ENCODE assay signal across 12 mouse cellular contexts in genomic region chr1:168376330-168376729, GRCm38 (mm10). TPM values are rescaled to one million over a fixed set of nuclear protein-coding genes. Genes with fewer than 3 reads are reported as not detected.
DNase-seq lines count a peak whose midpoint lies in the region; ATAC-seq and TF ChIP-seq lines count a peak whose summit lies in the region.
"Had no signal": no experiment of that assay in that cellular context is flagged by ENCODE, and none has a peak within 500 bp of the region (broad histone marks: within the 10 kb centered on the region; RNA-seq: fewer than 3 reads in every experiment).

No protein-coding gene starts in this region.

- WGBS in cerebellum, adult 2 months = 70% methylated on average over 3 of the region's 3 CpGs
- WGBS in kidney, adult 2 months = 14% methylated on average over 3 of the region's 3 CpGs
- 30% methylated on average over 3 of the region's 3 CpGs for WGBS in kidney, embryonic 16.5 days

- peaks cover 14% of the 10 kb centered on the region for H3K4me1 ChIP-seq in cerebellum, adult 2 months (ENCODE audit: control insufficient read depth, insufficient read depth, low read length)
- peaks cover 15% of the 10 kb centered on the region for H3K4me1 ChIP-seq in kidney, adult 2 months (ENCODE audit: control insufficient read depth, insufficient read depth, low read length)
- H3K4me1 ChIP-seq in kidney, embryonic 16.5 days (ENCODE audit: insufficient read depth, low read length) = peaks cover 37% of the 10 kb centered on the region
- H3K4me1 ChIP-seq in E14TG2a.4 (replicated peaks; ENCODE audit: low read depth, low read length) = peaks cover 13% of the 10 kb centered on the region
- peaks cover 12% of the 10 kb centered on the region for H3K4me1 ChIP-seq in cortical plate, adult 2 months (ENCODE audit: control insufficient read depth, insufficient read depth, low read length)

- no peaks in the 10 kb centered on the region for H3K9me3 ChIP-seq in kidney, embryonic 16.5 days (ENCODE audit: low read length)
- H3K9me3 ChIP-seq in E14TG2a.4 (ENCODE audit: low read length) = no peaks in the 10 kb centered on the region
- H3K9me3 ChIP-seq: midbrain, embryonic 10.5 days; neural tube, embryonic 13.5 days had no signal

- H3K4me3 ChIP-seq in cerebellum, adult 2 months (replicated peaks; ENCODE audit: insufficient read depth, low read depth, low read length) = no peak overlapping the region
- no peak overlapping the region for H3K4me3 ChIP-seq in kidney, adult 2 months (ENCODE audit: insufficient read depth, low read depth, low read length)
- no peak overlapping the region for H3K4me3 ChIP-seq in kidney, embryonic 16.5 days (ENCODE audit: low read length)
- no peak overlapping the region for H3K4me3 ChIP-seq in E14TG2a.4 (replicated peaks; ENCODE audit: low read length)
- H3K4me3 ChIP-seq in cortical plate, adult 2 months (ENCODE audit: insufficient read depth, low read length) = no peak overlapping the region
- H3K4me3 ChIP-seq: midbrain, embryonic 10.5 days; neural tube, embryonic 13.5 days had no signal

- no peak for ATAC-seq in kidney, embryonic 16.5 days (ENCODE audit: low FRiP score, low TSS enrichment)
- ATAC-seq: inflammation-experienced regulatory T-cells, adult 6 months had no signal

- DNase-seq in cerebellum, postnatal 14 days = peak; percentile 24 to 36
- no peak for DNase-seq in cerebellum, adult 2 months
- DNase-seq in kidney, adult 2 months = peak; percentile 67
- no peak for DNase-seq in ovary, postnatal 14 days (ENCODE audit: low spot score)
- no peak for DNase-seq in spleen, adult 12 weeks (ENCODE audit: low spot score)
- DNase-seq: B cell, adult 2 months had no signal

- H3K9ac ChIP-seq in kidney, embryonic 16.5 days (replicated peaks; ENCODE audit: low read length) = no peak overlapping the region
- H3K9ac ChIP-seq: neural tube, embryonic 13.5 days had no signal

- no peak overlapping the region for H3K27ac ChIP-seq in cerebellum, adult 2 months (ENCODE audit: insufficient read depth, low read length)
- H3K27ac ChIP-seq in kidney, adult 2 months (ENCODE audit: insufficient read depth, low read depth, low read length) = peak overlapping the region; percentile 30
- no peak overlapping the region for H3K27ac ChIP-seq in kidney, embryonic 16.5 days (ENCODE audit: low read length)
- H3K27ac ChIP-seq in cortical plate, adult 2 months (ENCODE audit: insufficient read depth, low read length) = no peak overlapping the region
- H3K27ac ChIP-seq: midbrain, embryonic 10.5 days; neural tube, embryonic 13.5 days had no signal

- no peak for TF ChIP-seq CTCF in cerebellum, adult 2 months (IDR thresholded peaks at IDR 0.05; ENCODE audit: borderline replicate concordance, insufficient read depth, low read depth, low read length)
- TF ChIP-seq CTCF in kidney, adult 2 months (conservative IDR thresholded peaks at IDR 0.05; ENCODE audit: insufficient read depth, insufficient read length, low read depth, low read length) = peak; percentile 66
- TF ChIP-seq CTCF in E14TG2a.4 (conservative IDR thresholded peaks at IDR 0.05; ENCODE audit: low read length) = peak; percentile 21; the same call in 1 of the 2 replicates
- peak; percentile 25; the same call in 1 of the 2 replicates for TF ChIP-seq CTCF in cortical plate, adult 2 months (IDR thresholded peaks at IDR 0.05; ENCODE audit: extremely low read depth, insufficient read depth, low read length)

- H3K27me3 ChIP-seq in cerebellum, adult 2 months (ENCODE audit: control insufficient read depth, insufficient read depth, low read length) = no peaks in the 10 kb centered on the region
- H3K27me3 ChIP-seq in kidney, adult 2 months (replicated peaks; ENCODE audit: control insufficient read depth, insufficient read depth, low read length) = no peaks in the 10 kb centered on the region
- H3K27me3 ChIP-seq in kidney, embryonic 16.5 days (ENCODE audit: insufficient read depth, low read length) = no peaks in the 10 kb centered on the region
- no peaks in the 10 kb centered on the region for H3K27me3 ChIP-seq in E14TG2a.4 (ENCODE audit: insufficient read depth, low read length)
- H3K27me3 ChIP-seq: neural tube, embryonic 13.5 days had no signal

- TF ChIP-seq POLR2A in cerebellum, adult 2 months (IDR thresholded peaks at IDR 0.05; ENCODE audit: borderline replicate concordance, insufficient read depth, low read length) = no peak
- TF ChIP-seq POLR2A in kidney, adult 2 months (IDR thresholded peaks at IDR 0.05; ENCODE audit: low read depth, low read length) = no peak
- TF ChIP-seq POLR2A in cortical plate, adult 2 months (IDR thresholded peaks at IDR 0.05; ENCODE audit: extremely low read depth, insufficient read depth, low read length) = no peak

- H3K4me2 ChIP-seq in kidney, embryonic 16.5 days (replicated peaks; ENCODE audit: low read depth, low read length) = no peak overlapping the region
- H3K4me2 ChIP-seq: neural tube, embryonic 13.5 days had no signal

- no peaks in the 10 kb centered on the region for H3K36me3 ChIP-seq in kidney, adult 2 months (ENCODE audit: control insufficient read depth, insufficient read depth, low read length)
- H3K36me3 ChIP-seq in kidney, embryonic 16.5 days (ENCODE audit: insufficient read depth, low read length) = peaks cover 15% of the 10 kb centered on the region
- no peaks in the 10 kb centered on the region for H3K36me3 ChIP-seq in E14TG2a.4 (ENCODE audit: insufficient read depth, low read length)
- H3K36me3 ChIP-seq: neural tube, embryonic 13.5 days had no signal

RNA-seq across cellular contexts. Expression of gene Pbx1, which starts 55.7 kb away (rescaled TPM):
- 34.9 and 38.1 TPM in 2 replicates for polyA plus RNA-seq in cerebellum, adult 2 months (2012; rRNA removed)
- 46.9 and 49.2 TPM in 2 replicates for polyA plus RNA-seq in kidney, adult 2 months (2012; rRNA removed)
- 67.3 and 75.5 TPM in 2 replicates for polyA plus RNA-seq in kidney, embryonic 16.5 days (2015; fragmentation: Nextera tagmentation; extraction: Ambion mirVana)
- 63.4 and 65.5 TPM in 2 replicates for polyA plus RNA-seq in cortical plate, adult 2 months (2012; rRNA removed)

Comparison
In these comparisons a context has a peak if more than half of its experiments do, and no peak if none do; other contexts are left out.
1. DNase-seq: peak in cerebellum, postnatal 14 days (2 of 2) and kidney, adult 2 months (single experiment); none in cerebellum, adult 2 months (0 of 2), ovary, postnatal 14 days (single experiment) and spleen, adult 12 weeks (single experiment).